Mouse (Mus musculus): Measurements from ENCODE around the gene Rpl6.

DNA sequence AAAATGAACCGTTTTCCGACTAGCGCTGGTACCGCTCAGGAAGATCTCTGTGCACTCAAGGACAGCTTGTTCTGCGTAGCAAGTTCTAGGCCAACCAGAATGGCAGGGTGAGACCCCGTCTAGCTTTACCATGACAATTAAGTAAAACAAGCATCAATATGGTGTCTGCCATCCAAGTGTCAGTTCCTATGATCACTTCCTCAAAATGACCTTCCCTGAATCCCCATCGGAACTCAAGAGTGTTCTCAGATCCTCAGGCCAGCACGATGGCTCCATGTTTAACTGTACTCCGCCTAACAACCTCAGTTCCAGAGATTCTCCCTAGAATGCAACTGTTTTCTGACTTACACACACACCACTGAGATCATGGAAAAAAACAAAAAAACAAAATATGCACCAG is 16.0 kb upstream of the Rpl6 start:
- no peak for TF ChIP-seq CTCF (IDR thresholded peaks at IDR 0.05; ENCODE audit: low read depth)
- no peak for TF ChIP-seq EP300 (IDR thresholded peaks at IDR 0.05; ENCODE audit: low read depth)
